Mouse (Mus musculus) E14TG2a.4 (cell line): ENCODE data around the gene Msh4.

Experiments used
- CTCF ChIP-seq: conservative IDR thresholded peaks from 2 replicates; pipeline ENCODE4 v1.5.1; 2014; ENCODE audit warnings: low read length
- NANOG ChIP-seq: IDR thresholded peaks from 2 replicates; pipeline ENCODE4 v1.6.1; 2014; ENCODE audit warnings: borderline replicate concordance, low read length, mixed read lengths
- POU5F1 ChIP-seq: IDR thresholded peaks from 2 replicates; pipeline ENCODE4 v1.6.1; 2014; ENCODE audit warnings: low read length, borderline replicate concordance

DNA sequence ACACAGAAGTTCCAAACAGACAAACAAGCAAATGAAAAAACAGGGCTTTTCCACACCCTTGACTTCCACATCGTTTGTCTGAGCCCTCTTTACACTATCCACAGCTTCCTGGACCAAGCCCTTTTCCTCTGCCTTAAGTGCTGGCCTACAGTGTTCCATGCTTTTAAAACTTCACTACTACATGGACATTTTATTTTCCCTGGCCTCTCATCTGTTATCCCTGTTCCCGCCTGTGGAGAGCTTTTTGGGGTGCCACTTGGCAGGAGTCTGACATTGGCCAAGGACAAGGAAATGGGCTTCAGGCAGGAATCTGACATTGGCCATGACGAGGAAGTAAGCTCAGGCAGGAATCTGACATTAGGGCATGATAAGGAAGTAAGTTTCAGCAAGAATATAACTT is 3.3 kb downstream of the Msh4 start:
- TF ChIP-seq CTCF (no peak), POU5F1 (no peak), NANOG (no peak)
